Mouse (Mus musculus) spleen, adult 2 months (tissue): ENCODE measurements around the gene D17Wsu92e.

Experiments
- CTCF ChIP-seq: fragments of 200-500 bp; IDR thresholded peaks from 2 replicates; pipeline ENCODE4 v1.5.1; 2011; ENCODE audit warnings: mild to moderate bottlenecking, inconsistent platforms; ENCODE audit not compliant: insufficient read depth, insufficient read length, insufficient replicate concordance; ENCODE audit errors: extremely low read depth
- POLR2A ChIP-seq: fragments of 200-500 bp; IDR thresholded peaks from 2 replicates; pipeline ENCODE4 v1.6.1; 2011; ENCODE audit warnings: low read depth, low read length, inconsistent platforms

DNA sequence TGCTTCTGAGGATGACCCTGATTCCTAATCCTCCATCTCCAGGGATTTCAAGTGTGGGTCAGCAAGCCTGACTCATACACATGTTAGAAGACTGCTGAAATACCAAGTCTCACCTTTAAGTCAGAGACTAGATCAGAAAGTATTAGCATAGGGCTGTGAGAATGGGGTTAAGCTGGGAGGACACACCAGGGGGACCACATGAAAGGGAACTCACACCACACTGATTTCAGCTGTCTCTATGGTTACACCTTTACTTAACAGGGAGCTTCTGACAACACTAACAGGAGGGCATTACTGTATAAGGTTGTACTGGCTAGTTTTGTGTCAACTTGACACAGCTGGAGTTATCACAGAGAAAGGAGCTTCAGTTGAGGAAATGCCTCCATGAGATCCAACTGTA lies 5.8 kb downstream of the D17Wsu92e start:
- TF ChIP-seq POLR2A (no peak), CTCF (no peak)
